In the genomic region with DNA sequence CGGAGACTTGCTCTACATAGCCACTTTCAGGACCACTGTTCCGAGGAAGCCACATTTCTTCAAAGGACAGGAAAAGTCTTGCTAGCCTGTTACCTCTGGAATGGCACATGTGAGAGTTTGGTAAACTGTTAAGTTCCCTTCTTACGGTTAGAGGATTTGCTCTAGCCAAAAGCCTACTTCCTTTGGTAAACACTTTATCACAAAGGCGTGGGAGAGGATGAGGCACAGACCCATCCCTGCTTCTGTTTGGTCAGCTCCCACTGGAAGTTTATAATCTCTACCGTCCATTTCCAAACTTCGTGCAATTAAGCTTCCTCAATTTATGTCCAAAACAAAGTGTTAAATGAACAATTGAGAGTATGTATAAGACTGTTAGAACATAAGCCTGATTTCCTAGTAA, we compare ENCODE assay signal across 17 mouse cellular contexts. TPM values are rescaled to one million over a fixed set of nuclear protein-coding genes. Genes with fewer than 3 reads are reported as not detected.
A peak's percentile ranks its signal among the peaks of the same experiment; 100 is the strongest.
DNase-seq lines count a peak whose midpoint lies in the region; ATAC-seq and TF ChIP-seq lines count a peak whose summit lies in the region.
"Had no signal": no experiment of that assay in that cellular context is flagged by ENCODE, and none has a peak within 500 bp of the region (broad histone marks: within the 10 kb centered on the region; RNA-seq: fewer than 3 reads in every experiment).

No protein-coding gene starts in this region.

- no peak for TF ChIP-seq EP300 in stomach, postnatal 0 days (optimal IDR thresholded peaks at IDR 0.05)

- H3K9me3 ChIP-seq in erythroblast, embryonic 14.5 days (ENCODE audit: control insufficient read depth, low read length): no peaks in the 10 kb centered on the region
- no peaks in the 10 kb centered on the region for H3K9me3 ChIP-seq in heart, embryonic 16.5 days (replicated peaks; ENCODE audit: control insufficient read depth, low read length)
- H3K9me3 ChIP-seq in stomach, postnatal 0 days (ENCODE audit: control insufficient read depth, low read length): no peaks in the 10 kb centered on the region
- H3K9me3 ChIP-seq: midbrain, embryonic 12.5 days; neural tube, embryonic 15.5 days; stomach, embryonic 15.5 days had no signal

- H3K27ac ChIP-seq in heart, embryonic 16.5 days (ENCODE audit: low read length): peak overlapping the region; percentile 67
- H3K27ac ChIP-seq in spleen, adult 2 months (ENCODE audit: insufficient read depth, low read length): peak overlapping the region; percentile 78
- H3K27ac ChIP-seq in stomach, postnatal 0 days (replicated peaks): peak overlapping the region; percentile 61
- H3K27ac ChIP-seq: midbrain, embryonic 12.5 days; neural tube, embryonic 15.5 days had no signal

- ATAC-seq in erythroblast, adult 5-6 weeks (replicated peaks; ENCODE audit: low FRiP score, poor library complexity, severe bottlenecking): no peak
- ATAC-seq in heart, embryonic 16.5 days (replicated peaks; ENCODE audit: extremely low read depth, insufficient read depth, low FRiP score): no peak
- ATAC-seq in stomach, postnatal 0 days (ENCODE audit: low FRiP score, low TSS enrichment): no peak
- ATAC-seq: forebrain, embryonic 16.5 days had no signal

- H3K4me2 ChIP-seq in heart, embryonic 16.5 days (ENCODE audit: low read depth, low read length): no peak overlapping the region
- H3K4me2 ChIP-seq in stomach, postnatal 0 days (replicated peaks; ENCODE audit: low read depth): no peak overlapping the region
- H3K4me2 ChIP-seq: midbrain, embryonic 12.5 days; neural tube, embryonic 15.5 days; stomach, embryonic 15.5 days had no signal

- no peak overlapping the region for H3K9ac ChIP-seq in heart, embryonic 16.5 days (ENCODE audit: low read length)
- H3K9ac ChIP-seq in stomach, postnatal 0 days (ENCODE audit: low read length): no peak overlapping the region
- H3K9ac ChIP-seq: midbrain, embryonic 12.5 days; neural tube, embryonic 15.5 days; stomach, embryonic 15.5 days had no signal

- H3K4me1 ChIP-seq in erythroblast, embryonic 14.5 days (ENCODE audit: control insufficient read depth): peaks cover 97% of the 10 kb centered on the region
- H3K4me1 ChIP-seq in heart, embryonic 16.5 days (ENCODE audit: control insufficient read depth, insufficient read depth, low read length): peaks cover 43% of the 10 kb centered on the region
- peaks cover 17% of the 10 kb centered on the region; the same call in 1 of the 2 replicates for H3K4me1 ChIP-seq in spleen, adult 2 months (ENCODE audit: control insufficient read depth, insufficient read depth, insufficient read length)
- H3K4me1 ChIP-seq in stomach, postnatal 0 days (replicated peaks; ENCODE audit: control insufficient read depth, insufficient read depth): peaks cover 8% of the 10 kb centered on the region

- WGBS in heart, embryonic 16.5 days: 55% methylated on average over 6 of the region's 6 CpGs
- 57% methylated on average over 6 of the region's 6 CpGs for WGBS in spleen, adult 2 months
- 49% methylated on average over 6 of the region's 6 CpGs for WGBS in stomach, postnatal 0 days

- no peak for TF ChIP-seq CTCF in spleen, adult 2 months (IDR thresholded peaks at IDR 0.05; ENCODE audit: extremely low read depth, insufficient read depth, insufficient read length, insufficient replicate concordance)
- no peak for TF ChIP-seq CTCF in stomach, postnatal 0 days (IDR thresholded peaks at IDR 0.05; ENCODE audit: low read depth)

- peaks cover 89% of the 10 kb centered on the region for H3K36me3 ChIP-seq in erythroblast, embryonic 14.5 days (ENCODE audit: control insufficient read depth)
- H3K36me3 ChIP-seq in heart, embryonic 16.5 days (ENCODE audit: control insufficient read depth, insufficient read depth): peaks cover 4% of the 10 kb centered on the region; the same call in 1 of the 2 replicates
- H3K36me3 ChIP-seq in spleen, adult 2 months (ENCODE audit: control insufficient read depth, insufficient read depth, low read length): no peaks in the 10 kb centered on the region
- H3K36me3 ChIP-seq in stomach, postnatal 0 days (ENCODE audit: control insufficient read depth, insufficient read depth, low read length): no peaks in the 10 kb centered on the region
- H3K36me3 ChIP-seq: neural tube, embryonic 15.5 days had no signal

- DNase-seq in heart, postnatal 4 days: no peak
- DNase-seq in spleen, adult 2 months (ENCODE audit: low read depth in 1 of 2, low spot score in 2 of 2): no peak
- DNase-seq in spleen, postnatal 4 days (ENCODE audit: low spot score in 2 of 2): no peak
- no peak for DNase-seq in stomach, postnatal 0 days (ENCODE audit: low spot score)
- DNase-seq in kidney, postnatal 14 days: no peak
- DNase-seq: adrenal gland, postnatal 25 days; cerebellum, adult 9-10 months; gastrocnemius, postnatal 10 days; retina, postnatal 1 day had no signal

- H3K27me3 ChIP-seq in erythroblast, embryonic 14.5 days (ENCODE audit: control insufficient read depth): no peaks in the 10 kb centered on the region
- no peaks in the 10 kb centered on the region for H3K27me3 ChIP-seq in heart, embryonic 16.5 days (ENCODE audit: control insufficient read depth, insufficient read depth, low read length)
- H3K27me3 ChIP-seq in spleen, adult 2 months (ENCODE audit: control insufficient read depth, insufficient read depth, low read length): no peaks in the 10 kb centered on the region
- H3K27me3 ChIP-seq in stomach, postnatal 0 days (ENCODE audit: control insufficient read depth, insufficient read depth, low read length): no peaks in the 10 kb centered on the region
- H3K27me3 ChIP-seq: CH12.LX; midbrain, embryonic 12.5 days; neural tube, embryonic 15.5 days; stomach, embryonic 15.5 days had no signal

- H3K4me3 ChIP-seq in erythroblast, embryonic 14.5 days (replicated peaks): peak overlapping the region; percentile 43
- no peak overlapping the region for H3K4me3 ChIP-seq in heart, embryonic 16.5 days (ENCODE audit: low read length)
- H3K4me3 ChIP-seq in spleen, adult 2 months (ENCODE audit: extremely low read depth, insufficient read depth, insufficient read length): no peak overlapping the region
- no peak overlapping the region for H3K4me3 ChIP-seq in stomach, postnatal 0 days (ENCODE audit: low read depth, low read length)
- H3K4me3 ChIP-seq: midbrain, embryonic 12.5 days; neural tube, embryonic 15.5 days; stomach, embryonic 15.5 days had no signal

- no peak for TF ChIP-seq POLR2A in spleen, adult 2 months (IDR thresholded peaks at IDR 0.05; ENCODE audit: low read depth, low read length)

RNA-seq across cellular contexts. Expression of a gene that starts 10.5 kb away (rescaled TPM):
- polyA plus RNA-seq in erythroblast, embryonic 14.5 days (2012): 1.8 and 2.0 TPM in 2 replicates
- 69.2 and 78.6 TPM in 2 replicates for total RNA-seq in erythroblast, adult 5-6 weeks (2015; ENCODE audit: low replicate concordance)
- total RNA-seq in erythroblast, adult 5-6 weeks (2017; ENCODE audit: low replicate concordance): 76.9 and 83.4 TPM in 2 replicates
- 6.9 and 7.4 TPM in 2 replicates for polyA plus RNA-seq in heart, embryonic 16.5 days (2015; fragmentation: Nextera tagmentation; extraction: Ambion mirVana)
- total RNA-seq in heart, postnatal 4 days (2021): 10 to 100 TPM; 14.4 to 18.1 TPM
- polyA plus RNA-seq in spleen, adult 2 months (2012; rRNA removed): 26.4 and 27.8 TPM in 2 replicates
- polyA plus RNA-seq in stomach, postnatal 0 days (2015; fragmentation: Nextera tagmentation; extraction: Ambion mirVana): 6.6 and 7.7 TPM in 2 replicates
